Mouse (Mus musculus) cerebellum, adult 9-11 months (tissue): Measurements from ENCODE around the gene Slc31a1.

Source experiments
- DNase-seq: peaks from one replicate; pipeline ENCODE4 v3.0.0; 2022

Gene Slc31a1

DNA sequence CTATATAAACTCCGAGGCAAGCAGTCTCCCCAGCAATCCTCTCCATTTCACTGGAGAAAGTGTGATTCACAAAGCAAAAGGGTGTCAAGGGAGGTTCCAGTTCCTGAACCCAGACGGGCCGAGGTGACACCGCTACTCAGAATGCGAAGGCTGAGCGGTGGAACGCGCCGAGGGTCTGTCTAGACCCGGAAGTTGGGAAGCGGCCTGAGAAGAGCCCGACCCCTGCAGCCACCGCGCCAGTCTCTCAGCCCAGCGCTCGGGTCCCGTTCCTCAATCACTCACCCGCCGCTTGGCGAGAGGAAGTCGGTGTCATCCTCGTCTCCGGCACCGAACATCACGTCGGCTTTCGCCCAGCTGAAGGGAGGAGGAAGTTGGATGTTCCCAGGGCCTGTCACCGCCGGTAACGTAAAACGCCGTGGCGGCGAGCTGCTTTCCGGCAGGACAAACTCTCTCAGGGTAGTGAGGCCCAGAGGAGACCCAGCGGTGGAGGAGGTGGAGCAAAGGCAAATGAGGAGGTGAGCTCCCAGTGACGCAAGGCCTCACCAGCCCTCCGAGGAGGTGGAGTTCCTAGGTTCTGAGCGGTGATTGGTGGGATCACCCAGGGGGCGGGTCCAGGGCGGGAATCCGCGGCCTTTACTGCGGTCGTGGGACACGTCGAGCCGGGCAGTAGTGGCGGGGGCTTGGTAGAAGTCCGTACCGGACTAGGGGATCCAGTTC, at the start of gene Slc31a1, which contains the start of gene Fkbp15:
TSS of gene Slc31a1 (plus strand) at position 640 of the 717 bp plus-strand sequence.
TSS of gene Fkbp15 (minus strand) at position 461 of the 717 bp plus-strand sequence.
- DNase-seq: peak; percentile 98

DNA sequence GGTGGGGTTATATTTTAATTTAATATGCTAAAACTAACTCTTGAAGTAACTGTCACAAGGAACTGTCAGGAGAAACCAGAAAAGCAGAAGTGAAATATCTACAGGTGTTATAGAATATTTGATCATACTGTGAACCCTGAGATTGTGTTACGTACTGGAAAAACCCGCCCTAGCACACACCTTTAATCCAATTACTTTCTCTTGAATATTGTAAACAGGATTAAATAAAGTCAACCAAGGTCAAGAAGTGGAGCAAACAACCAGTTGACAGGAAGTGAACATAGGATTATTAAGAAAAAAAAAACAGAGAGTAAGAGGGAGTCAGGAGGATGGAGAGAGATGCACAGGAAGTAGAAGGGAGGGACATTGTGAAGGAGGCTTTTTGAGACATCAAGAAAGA, 47.7 kb upstream of the Slc31a1 start:
- no peak for DNase-seq

DNA sequence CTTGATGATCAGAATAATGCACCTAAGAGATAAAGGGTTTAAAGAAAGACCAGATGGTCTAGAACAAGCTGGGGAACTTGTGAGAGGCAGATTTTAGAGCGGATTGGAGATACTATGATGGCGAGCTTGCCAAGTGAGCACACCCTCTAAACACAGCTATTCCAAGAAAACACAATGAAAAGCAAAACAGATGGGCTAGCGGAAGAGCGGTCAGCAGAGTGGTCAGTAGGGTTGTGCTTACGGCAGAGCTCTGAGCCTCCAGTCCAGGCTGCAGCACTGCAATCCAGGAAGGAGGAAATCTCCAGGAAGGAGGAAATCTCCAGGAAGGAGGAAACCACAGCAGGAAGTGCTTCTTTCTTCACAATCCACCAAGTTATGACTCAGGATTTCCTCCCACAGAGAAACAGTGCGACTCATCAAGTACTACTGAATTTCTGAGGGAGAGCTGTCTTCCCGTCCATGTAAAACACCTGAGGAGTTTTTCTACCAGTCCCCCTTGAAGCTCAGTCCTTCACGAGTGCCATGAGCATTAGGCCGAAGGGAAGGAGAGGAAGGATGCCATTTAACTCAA, 46.8 kb upstream of the Slc31a1 start:
- DNase-seq: no peak

DNA sequence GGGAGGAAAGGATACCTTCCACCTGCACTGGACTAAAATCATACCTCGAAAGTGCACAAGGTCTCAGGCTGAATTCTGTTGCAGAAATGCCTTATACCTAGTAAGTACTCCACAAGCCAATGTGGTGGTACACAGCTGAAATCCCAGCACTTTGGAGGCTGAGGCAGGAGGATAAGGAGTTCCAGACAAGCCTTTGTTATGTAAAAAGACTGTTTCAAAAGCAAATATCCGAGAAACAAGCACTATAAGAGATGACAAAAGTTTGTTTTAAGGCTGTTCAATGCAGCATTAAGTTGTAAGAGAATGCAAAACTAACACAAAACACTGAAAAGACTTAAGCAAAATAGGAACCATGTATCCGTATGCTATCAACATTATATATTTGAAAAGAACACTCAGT, 46.0 kb upstream of the Slc31a1 start:
- DNase-seq: no peak

GRCm38 (mm10) chr4:62316456-62316855, 44.1 kb upstream of the Slc31a1 start:
- no peak for DNase-seq

DNA sequence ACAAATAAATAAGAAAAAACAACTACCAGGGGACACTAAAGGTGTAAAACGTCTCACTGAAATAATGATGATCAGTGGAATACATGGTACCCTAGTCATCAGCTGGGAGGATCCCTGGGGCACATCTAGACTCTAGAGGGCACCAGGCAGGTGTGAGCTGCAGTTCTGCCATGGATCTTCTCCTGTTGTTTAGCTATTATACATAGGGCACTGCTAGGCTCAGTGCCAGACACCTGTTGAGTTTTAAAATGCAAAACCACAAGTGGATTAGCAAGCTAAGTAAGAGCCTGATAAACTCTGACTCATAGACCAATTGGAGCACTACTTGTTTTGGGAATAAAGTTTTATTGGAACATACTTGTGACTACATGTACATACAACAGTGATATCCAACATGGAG, 42.2 kb upstream of the Slc31a1 start:
- DNase-seq: no peak

- no peak for DNase-seq
Measured at GRCm38 (mm10) chr4:62322684-62323083, 37.8 kb upstream of the Slc31a1 start.

GRCm38 (mm10) chr4:62326111-62326510, 34.4 kb upstream of the Slc31a1 start:
- DNase-seq: no peak

DNA sequence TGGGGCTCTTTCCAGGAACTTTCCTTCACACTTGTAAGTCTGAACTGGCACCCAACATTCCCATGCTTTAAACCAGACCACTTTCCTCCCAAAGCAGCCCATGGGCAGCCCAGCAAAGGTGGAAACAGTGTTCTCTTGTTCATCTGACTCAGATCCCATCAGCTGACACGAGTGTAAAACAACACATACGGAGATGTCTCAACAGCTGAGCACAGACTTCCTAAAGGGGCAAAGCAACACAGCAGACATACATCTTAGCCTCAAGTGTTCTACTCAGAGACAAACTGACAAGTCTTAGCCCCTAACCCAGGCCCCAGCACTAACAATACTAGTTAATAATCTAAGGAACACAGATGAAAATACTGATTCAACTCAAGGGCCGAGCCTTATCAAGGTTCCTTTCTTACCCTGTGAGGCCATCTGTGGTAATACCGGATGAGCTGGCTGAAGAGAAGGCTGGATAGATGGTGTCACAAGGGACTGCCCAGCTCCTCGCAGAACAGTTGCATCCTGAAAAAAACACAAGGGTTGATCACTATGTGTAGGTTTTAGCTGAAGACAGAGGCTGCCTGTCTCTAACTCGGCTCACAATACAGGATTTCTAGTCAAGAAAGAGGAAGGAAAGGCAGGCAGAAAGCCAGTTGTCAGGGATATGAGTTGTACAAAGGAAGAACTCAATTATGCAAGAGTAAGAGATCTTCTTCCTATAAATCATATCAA, 31.4 kb upstream of the Slc31a1 start:
- DNase-seq: no peak

DNA sequence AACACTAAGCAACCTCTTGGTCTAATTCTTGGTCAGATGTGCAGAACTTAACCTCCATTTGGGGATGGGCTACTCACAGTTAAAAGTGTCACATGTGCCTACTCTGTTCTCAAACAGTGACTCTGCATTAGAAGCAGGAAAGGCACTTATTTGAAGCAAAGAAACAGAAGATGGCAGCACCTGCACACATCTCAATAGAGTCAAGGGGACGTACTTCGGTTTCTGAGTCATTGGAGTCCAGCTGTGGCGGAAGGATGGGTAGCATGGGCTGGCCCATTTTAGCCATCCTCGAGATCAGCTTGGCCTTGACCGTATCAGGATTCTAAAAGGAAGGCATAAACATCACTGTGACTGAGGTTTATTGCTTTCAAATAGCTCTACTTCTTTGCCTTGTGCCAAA, 28.6 kb upstream of the Slc31a1 start:
- no peak for DNase-seq

DNA sequence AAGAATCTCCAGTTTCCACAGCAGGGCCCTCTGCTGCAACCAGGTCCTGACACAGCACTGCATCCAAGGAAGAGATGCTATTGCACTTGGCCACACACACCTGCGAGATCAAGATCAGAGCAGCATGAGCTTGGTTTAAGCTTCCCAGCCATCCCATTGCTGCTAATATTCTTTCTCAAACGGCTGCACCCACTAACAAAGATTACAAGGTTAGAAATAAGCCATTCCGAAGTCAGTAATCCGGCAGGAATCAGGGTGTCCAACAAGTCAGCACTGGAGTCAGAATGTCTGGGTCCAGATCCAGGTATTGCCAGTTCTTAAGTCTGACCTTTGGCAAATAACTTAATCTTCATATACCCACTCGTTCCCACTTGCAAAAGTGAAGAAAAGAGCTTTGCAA, 22.0 kb upstream of the Slc31a1 start:
- no peak for DNase-seq

DNA sequence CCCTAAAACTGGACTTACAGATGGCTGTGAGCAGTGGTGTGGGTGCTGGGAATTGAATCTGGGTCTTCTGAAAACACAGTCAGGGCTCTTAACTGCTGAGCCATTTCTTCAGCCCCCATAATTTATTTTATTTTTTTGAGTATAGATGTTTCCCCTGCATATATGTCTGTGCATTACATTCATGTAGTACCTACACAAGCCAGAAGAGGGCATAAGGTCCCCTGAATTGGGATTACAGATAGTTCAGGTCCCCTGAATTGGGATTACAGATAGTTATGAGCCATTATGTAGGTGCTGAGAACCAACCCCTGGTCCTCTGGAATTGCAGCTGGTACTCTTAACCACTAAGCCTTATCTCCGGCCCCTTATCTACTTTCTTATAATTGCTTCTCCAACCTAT, 16.5 kb upstream of the Slc31a1 start:
- no peak for DNase-seq

DNA sequence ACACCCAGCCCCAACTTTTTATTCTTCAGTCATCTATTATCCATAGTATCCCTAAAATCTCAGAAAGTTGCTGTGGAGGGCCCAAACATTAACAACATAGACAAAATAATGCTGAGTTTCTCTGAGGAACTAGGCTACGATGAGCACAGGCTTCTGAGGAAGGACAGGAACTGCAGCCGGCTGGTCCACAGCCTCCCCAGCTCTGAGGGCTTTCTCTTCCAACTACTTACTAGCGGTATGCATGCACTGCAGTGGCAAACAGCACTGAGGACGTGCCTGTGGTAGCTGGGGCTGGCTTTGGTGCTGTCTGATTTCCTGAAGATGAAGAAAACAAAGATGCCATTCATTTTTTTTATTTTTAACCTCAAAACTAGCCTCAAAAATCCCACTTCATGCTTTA, 14.7 kb upstream of the Slc31a1 start:
- no peak for DNase-seq

GRCm38 (mm10) chr4:62347605-62348328, 12.8 kb upstream of the Slc31a1 start:
- DNase-seq: no peak

- DNase-seq: no peak
Measured at GRCm38 (mm10) chr4:62348329-62348705, 12.2 kb upstream of the Slc31a1 start.

DNA sequence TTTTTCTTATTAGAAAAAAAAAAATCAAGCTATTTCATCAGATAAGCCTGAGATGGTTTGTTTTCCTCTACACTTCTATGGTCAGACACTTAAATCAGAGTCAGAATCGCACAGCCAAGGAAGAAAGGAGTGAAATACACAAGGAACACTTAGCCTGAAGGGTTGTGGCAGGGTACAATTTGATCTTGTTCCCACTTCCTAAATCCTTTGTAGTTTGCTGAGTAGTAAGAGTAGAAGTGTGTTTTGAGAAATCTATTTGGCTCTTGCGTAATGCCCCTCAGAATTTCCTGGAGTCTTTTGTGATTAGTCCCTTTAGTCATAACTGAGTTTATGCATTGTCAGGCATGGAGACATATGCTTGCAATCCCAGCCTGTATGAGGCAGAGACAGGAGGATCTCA, 11.2 kb upstream of the Slc31a1 start:
- DNase-seq: no peak

DNA sequence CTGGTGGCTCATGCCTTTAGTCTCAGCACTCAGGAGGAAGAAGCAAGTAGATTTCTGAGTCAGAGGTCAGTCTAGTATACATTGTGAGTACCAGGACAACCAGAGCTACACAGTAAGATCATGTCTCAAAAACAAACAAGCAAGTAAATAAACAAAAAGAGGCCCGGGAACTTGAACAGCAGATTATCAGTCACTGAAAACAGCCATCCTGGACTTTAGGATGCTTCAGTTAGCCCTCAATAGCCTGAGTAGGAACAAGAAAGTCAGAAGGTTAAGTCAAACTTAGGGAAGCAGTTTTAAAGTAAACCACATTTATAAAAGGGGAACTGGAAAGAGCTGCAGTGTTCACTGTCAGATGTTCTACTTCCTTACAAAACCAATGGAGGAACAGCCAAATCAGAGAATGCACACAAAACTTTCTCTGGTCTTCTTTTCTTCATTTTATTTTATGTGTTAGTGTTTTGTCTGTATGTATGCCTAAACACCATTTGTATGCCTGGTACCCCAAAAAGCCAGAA, 2.8 kb upstream of the Slc31a1 start:
- DNase-seq: no peak

DNA sequence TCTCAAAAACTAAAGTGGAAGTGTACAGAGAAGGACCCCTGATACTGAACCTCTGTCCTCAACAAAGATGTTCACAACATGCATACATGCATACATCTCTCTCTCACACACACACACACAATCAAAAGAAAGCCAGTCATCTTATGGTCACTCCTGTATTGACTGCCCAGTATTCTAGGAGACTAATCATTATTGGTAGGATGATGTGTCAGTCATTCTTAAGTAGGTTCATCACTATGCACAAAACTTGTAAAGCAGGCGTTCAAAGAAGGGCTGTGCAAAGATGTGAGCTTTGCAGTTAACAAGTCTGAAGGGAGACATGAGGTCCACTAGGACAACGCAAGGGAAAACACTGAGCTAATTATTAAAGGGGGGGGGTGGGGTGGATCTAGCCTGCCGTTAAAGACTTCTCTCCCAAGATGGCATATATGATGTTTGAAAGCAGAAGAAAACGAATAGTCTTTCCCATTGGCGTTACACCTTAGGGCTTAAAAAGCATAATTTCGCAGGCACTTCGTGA, 1.2 kb upstream of the Slc31a1 start:
- no peak for DNase-seq

- DNase-seq: no peak
Measured at GRCm38 (mm10) chr4:62360805-62361455, 403 bp downstream of the Slc31a1 start.

DNA sequence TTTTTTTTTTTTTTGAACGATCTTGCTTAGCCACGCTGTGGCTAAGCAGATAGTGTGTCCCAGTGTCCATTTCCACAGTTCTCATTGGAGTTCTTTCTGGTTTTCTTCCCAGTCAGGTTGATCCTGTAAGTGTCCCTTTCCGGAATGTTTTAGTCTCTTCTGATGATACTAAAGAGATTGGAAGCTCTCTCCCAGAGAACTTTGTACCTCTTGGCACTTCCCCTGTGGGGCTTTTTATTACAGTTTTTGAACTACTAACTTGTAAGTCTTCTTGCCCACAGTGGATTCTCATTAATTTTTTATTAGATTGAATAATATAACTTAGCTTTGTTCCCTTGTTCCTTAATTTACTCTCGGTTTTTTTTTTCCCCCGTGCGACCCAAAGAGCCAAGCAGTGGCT, 1.0 kb downstream of the Slc31a1 start:
- DNase-seq: no peak

DNA sequence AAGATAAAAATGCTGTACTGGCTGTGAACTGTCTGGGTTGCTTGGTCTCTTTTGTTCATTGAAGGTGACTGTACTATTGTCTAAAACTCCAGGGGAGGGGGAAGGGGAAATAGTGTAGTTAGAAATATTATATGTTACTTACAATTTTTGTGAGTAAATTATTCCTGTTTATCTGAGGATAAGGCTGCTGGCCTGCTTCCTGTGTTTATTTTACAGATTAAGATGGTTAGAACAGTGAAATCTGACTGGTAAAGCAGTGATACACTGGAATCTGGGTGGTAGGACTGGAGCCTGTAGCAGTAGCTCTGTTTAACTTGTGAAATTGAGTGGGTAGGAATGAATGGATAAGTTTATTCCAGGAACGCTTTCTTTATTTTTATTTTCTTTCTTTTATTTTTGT, 1.5 kb downstream of the Slc31a1 start:
- DNase-seq: no peak

- DNase-seq: no peak
Measured at GRCm38 (mm10) chr4:62362437-62362836, 1.9 kb downstream of the Slc31a1 start.

GRCm38 (mm10) chr4:62364299-62364698, 3.8 kb downstream of the Slc31a1 start:
- DNase-seq: no peak
